Mouse (Mus musculus) olfactory bulb, adult 2 months (tissue): ENCODE data around the gene Cacng1.

ENCODE experiments used
- CTCF ChIP-seq: fragments of 200-500 bp; IDR thresholded peaks from 2 replicates; pipeline ENCODE4 v1.5.1; 2012; ENCODE audit warnings: low read depth, mild to moderate bottlenecking, low read length, moderate library complexity; ENCODE audit not compliant: insufficient read depth
- POLR2A ChIP-seq: fragments of 200-500 bp; IDR thresholded peaks from 2 replicates; pipeline ENCODE4 v1.6.1; 2012; ENCODE audit warnings: mild to moderate bottlenecking, low read depth, low read length, moderate library complexity; ENCODE audit not compliant: insufficient read depth

DNA sequence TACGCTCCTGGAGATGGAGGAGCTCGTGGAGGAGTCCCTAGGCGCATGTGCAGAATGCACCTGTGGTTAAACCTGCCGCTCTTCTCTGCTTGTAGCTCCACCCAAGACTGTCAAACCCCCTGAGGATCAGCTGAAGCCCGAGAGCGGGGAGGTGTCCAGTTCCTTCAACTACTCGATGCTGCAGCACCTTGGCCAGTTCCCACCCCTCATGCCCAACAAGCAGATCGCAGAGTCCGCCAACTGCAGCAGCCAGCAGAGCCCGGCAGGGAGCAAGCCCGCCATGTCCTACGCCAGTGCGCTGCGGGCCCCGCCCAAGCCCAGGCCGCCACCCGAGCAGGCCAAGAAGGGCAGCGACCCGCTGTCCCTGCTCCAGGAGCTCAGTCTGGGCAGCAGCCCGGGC lies 30.0 kb downstream of the Cacng1 start:
- TF ChIP-seq POLR2A = no peak
- no peak for TF ChIP-seq CTCF
